Mouse (Mus musculus): ENCODE data around the gene Crat. TPM values are rescaled to one million over a fixed set of nuclear protein-coding genes. Genes with fewer than 3 reads are reported as not detected.
A peak's percentile ranks its signal among the peaks of the same experiment; 100 is the strongest.

Gene Crat
- polyA plus RNA-seq, 1 experiment from 2014 or later = 74.5 TPM

GRCm38 (mm10) chr2:30386913-30387312 lies 28.7 kb downstream of the Crat start:
- Histone ChIP-seq H3K4me3 (no peak overlapping the region), H3K36me3 (peaks cover 41% of the 10 kb centered on the region), H3K27me3 (replicated peaks) (no peaks in the 10 kb centered on the region), H3K4me1 (peaks cover 5% of the 10 kb centered on the region), H3K27ac (replicated peaks) (no peak overlapping the region), H3K9ac (no peak overlapping the region), H3K9me3 (no peaks in the 10 kb centered on the region), H3K4me2 (no peak overlapping the region)
- WGBS = 71% methylated on average over 9 of the region's 9 CpGs
- no peak for ATAC-seq (ENCODE audit: extremely low read depth, insufficient number of reproducible peaks, low FRiP score, low TSS enrichment)

GRCm38 (mm10) chr2:30385591-30385990 lies 30.0 kb downstream of the Crat start:
- H3K36me3 ChIP-seq = peaks cover 54% of the 10 kb centered on the region
- WGBS = 84% methylated on average over 4 of the region's 4 CpGs

GRCm38 (mm10) chr2:30384814-30385213 lies 30.8 kb downstream of the Crat start:
- Histone ChIP-seq H3K27me3 (replicated peaks) (no peaks in the 10 kb centered on the region), H3K36me3 (peaks cover 62% of the 10 kb centered on the region), H3K9ac (no peak overlapping the region), H3K27ac (replicated peaks) (no peak overlapping the region), H3K9me3 (no peaks in the 10 kb centered on the region), H3K4me1 (no peaks in the 10 kb centered on the region), H3K4me2 (no peak overlapping the region), H3K4me3 (no peak overlapping the region)
- ATAC-seq (ENCODE audit: extremely low read depth, insufficient number of reproducible peaks, low FRiP score, low TSS enrichment) = no peak
- WGBS = 77% methylated on average over 5 of the region's 5 CpGs

More at GRCm38 (mm10) chr2:30385591-30385990, 30.0 kb downstream of the Crat start:
- Histone ChIP-seq H3K9me3 (no peaks in the 10 kb centered on the region), H3K27me3 (replicated peaks) (no peaks in the 10 kb centered on the region), H3K4me2 (no peak overlapping the region), H3K27ac (replicated peaks) (no peak overlapping the region), H3K4me1 (no peaks in the 10 kb centered on the region; the same call in 1 of the 2 replicates), H3K4me3 (no peak overlapping the region), H3K9ac (no peak overlapping the region)
- no peak for ATAC-seq (ENCODE audit: extremely low read depth, insufficient number of reproducible peaks, low FRiP score, low TSS enrichment)

DNA sequence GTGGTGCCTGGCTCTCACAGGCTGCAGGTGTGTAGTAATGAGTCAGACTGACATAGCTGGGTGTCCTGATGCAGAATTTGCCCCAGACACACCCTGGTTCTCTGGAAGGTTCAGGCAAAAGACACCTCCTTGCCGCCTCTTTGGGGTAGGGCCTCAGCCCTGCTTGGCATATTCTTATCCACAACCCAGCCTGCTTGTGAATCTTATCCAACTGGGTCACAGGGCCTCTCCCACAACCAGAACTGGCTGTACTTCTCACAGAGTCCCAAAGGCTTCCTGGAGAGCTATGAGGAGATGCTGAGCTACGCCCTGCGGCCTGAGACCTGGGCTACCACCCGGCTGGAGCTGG lies 34.3 kb downstream of the Crat start:
- Histone ChIP-seq H3K9me3 (no peaks in the 10 kb centered on the region), H3K4me1 (no peaks in the 10 kb centered on the region), H3K4me3 (no peak overlapping the region), H3K27ac (replicated peaks) (no peak overlapping the region), H3K4me2 (no peak overlapping the region), H3K36me3 (peaks cover 97% of the 10 kb centered on the region), H3K9ac (no peak overlapping the region), H3K27me3 (replicated peaks) (no peaks in the 10 kb centered on the region)
- no peak for ATAC-seq (ENCODE audit: extremely low read depth, insufficient number of reproducible peaks, low FRiP score, low TSS enrichment)
- 87% methylated on average over 4 of the region's 4 CpGs for WGBS

DNA sequence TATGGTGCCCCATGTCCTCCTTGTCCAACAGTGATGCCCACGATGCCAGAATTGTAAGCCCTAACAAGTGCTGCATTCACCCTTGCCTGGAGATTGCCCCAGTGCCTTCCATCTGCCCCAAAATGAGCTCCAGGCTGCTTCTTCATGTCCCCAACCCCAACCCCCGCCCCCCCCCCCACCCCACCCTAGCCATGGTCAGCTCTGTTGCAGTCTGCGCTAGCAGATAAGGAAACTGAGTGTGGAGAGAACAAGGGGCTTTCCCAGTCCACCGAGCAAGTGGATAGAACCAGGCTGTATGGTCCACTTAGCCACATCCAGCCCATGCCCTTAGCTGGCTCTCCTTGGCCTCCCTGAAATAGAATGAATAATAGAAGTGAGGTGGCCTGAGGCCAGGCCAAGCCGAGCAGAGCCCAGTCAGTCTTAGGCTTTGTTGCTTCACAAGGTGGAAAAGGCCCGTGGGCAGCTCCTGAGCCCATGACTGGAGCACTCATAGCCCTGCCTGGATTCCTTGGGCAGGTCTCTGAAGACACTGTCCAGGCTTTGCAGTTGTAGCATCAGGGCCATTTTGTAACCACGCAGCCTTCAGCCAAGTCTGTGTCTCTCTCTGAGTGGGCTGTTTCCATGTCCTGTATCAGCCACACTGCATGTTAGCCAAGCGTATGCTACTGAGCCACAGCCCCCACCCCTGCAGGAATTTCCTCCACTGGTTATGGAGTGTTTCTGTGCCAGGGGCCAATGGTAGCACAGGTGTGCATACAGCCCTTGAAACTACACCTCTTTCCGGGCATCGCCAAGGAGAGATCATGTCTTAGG lies 34.8 kb downstream of the Crat start:
- peaks cover 100% of the 10 kb centered on the region for H3K36me3 ChIP-seq
- ATAC-seq (ENCODE audit: extremely low read depth, insufficient number of reproducible peaks, low FRiP score, low TSS enrichment) = no peak

GRCm38 (mm10) chr2:30379307-30379706 lies 36.3 kb downstream of the Crat start:
- H3K4me3 ChIP-seq = no peak overlapping the region
- H3K36me3 ChIP-seq = peaks cover 100% of the 10 kb centered on the region
- H3K27me3 ChIP-seq (replicated peaks) = no peaks in the 10 kb centered on the region
- no peak for ATAC-seq (ENCODE audit: extremely low read depth, insufficient number of reproducible peaks, low FRiP score, low TSS enrichment)
- H3K9me3 ChIP-seq = no peaks in the 10 kb centered on the region
- no peak overlapping the region for H3K4me2 ChIP-seq
- H3K27ac ChIP-seq (replicated peaks) = no peak overlapping the region
- H3K4me1 ChIP-seq = no peaks in the 10 kb centered on the region
- no peak overlapping the region for H3K9ac ChIP-seq
- 73% methylated on average over 7 of the region's 7 CpGs for WGBS

More for the DNA sequence above, 34.8 kb downstream of the Crat start:
- Histone ChIP-seq H3K9me3 (no peaks in the 10 kb centered on the region), H3K4me2 (no peak overlapping the region), H3K4me3 (no peak overlapping the region), H3K4me1 (no peaks in the 10 kb centered on the region), H3K9ac (no peak overlapping the region), H3K27ac (replicated peaks) (no peak overlapping the region), H3K27me3 (replicated peaks) (no peaks in the 10 kb centered on the region)
- 78% methylated on average over 10 of the region's 10 CpGs for WGBS

- H3K36me3 ChIP-seq = peaks cover 100% of the 10 kb centered on the region
- no peak overlapping the region for H3K4me3 ChIP-seq
- H3K4me1 ChIP-seq = no peaks in the 10 kb centered on the region
- no peaks in the 10 kb centered on the region for H3K27me3 ChIP-seq (replicated peaks)
- 71% methylated on average over 5 of the region's 5 CpGs for WGBS
- no peak overlapping the region for H3K4me2 ChIP-seq
- no peak for ATAC-seq (ENCODE audit: extremely low read depth, insufficient number of reproducible peaks, low FRiP score, low TSS enrichment)
- H3K9me3 ChIP-seq = no peaks in the 10 kb centered on the region
- no peak overlapping the region for H3K9ac ChIP-seq
- H3K27ac ChIP-seq (replicated peaks) = no peak overlapping the region
These were observed 37.9 kb downstream of the Crat start for GRCm38 (mm10) chr2:30377721-30378120.

GRCm38 (mm10) chr2:30375893-30376292 lies 39.7 kb downstream of the Crat start:
- 88% methylated on average over 10 of the region's 10 CpGs for WGBS
- H3K36me3 ChIP-seq = peaks cover 100% of the 10 kb centered on the region

GRCm38 (mm10) chr2:30372726-30373125 lies 42.9 kb downstream of the Crat start:
- WGBS = 94% methylated on average over 5 of the region's 5 CpGs
- Histone ChIP-seq H3K36me3 (peaks cover 100% of the 10 kb centered on the region), H3K4me1 (no peaks in the 10 kb centered on the region), H3K4me2 (no peak overlapping the region), H3K4me3 (no peak overlapping the region), H3K27me3 (replicated peaks) (no peaks in the 10 kb centered on the region), H3K9me3 (no peaks in the 10 kb centered on the region), H3K27ac (replicated peaks) (no peak overlapping the region), H3K9ac (no peak overlapping the region)
- no peak for ATAC-seq (ENCODE audit: extremely low read depth, insufficient number of reproducible peaks, low FRiP score, low TSS enrichment)

More at GRCm38 (mm10) chr2:30375893-30376292, 39.7 kb downstream of the Crat start:
- H3K4me2 ChIP-seq = no peak overlapping the region
- ATAC-seq (ENCODE audit: extremely low read depth, insufficient number of reproducible peaks, low FRiP score, low TSS enrichment) = no peak
- H3K27ac ChIP-seq (replicated peaks) = no peak overlapping the region
- no peaks in the 10 kb centered on the region for H3K4me1 ChIP-seq
- H3K4me3 ChIP-seq = no peak overlapping the region
- no peaks in the 10 kb centered on the region for H3K9me3 ChIP-seq
- H3K27me3 ChIP-seq (replicated peaks) = no peaks in the 10 kb centered on the region
- no peak overlapping the region for H3K9ac ChIP-seq

DNA sequence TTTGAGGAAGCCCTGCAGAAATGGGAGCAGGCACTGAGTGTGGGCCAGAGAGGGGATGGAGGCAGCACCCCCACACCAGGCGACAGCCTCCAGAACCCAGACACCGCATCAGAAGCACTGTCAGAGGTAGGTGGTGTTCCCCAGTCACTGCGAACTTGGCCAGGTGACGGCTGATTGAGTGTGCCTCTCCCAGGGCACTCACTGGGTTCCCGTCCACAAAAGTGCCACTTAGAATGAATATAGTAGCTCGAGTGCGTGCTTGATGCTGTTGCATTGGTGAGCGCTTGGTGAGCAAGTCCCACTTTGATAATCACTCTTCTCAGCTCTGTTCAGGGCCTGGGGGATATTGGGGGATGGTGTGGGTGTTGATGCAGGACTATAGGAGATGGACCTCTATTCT lies 44.1 kb downstream of the Crat start:
- no peak overlapping the region for H3K27ac ChIP-seq (replicated peaks)
- H3K4me1 ChIP-seq = peaks cover 2% of the 10 kb centered on the region
- H3K27me3 ChIP-seq (replicated peaks) = no peaks in the 10 kb centered on the region
- ATAC-seq (ENCODE audit: extremely low read depth, insufficient number of reproducible peaks, low FRiP score, low TSS enrichment) = no peak
- no peak overlapping the region for H3K4me3 ChIP-seq
- H3K36me3 ChIP-seq = peaks cover 100% of the 10 kb centered on the region
- H3K9ac ChIP-seq = no peak overlapping the region
- 92% methylated on average over 8 of the region's 8 CpGs for WGBS
- H3K9me3 ChIP-seq = no peaks in the 10 kb centered on the region
- no peak overlapping the region for H3K4me2 ChIP-seq

DNA sequence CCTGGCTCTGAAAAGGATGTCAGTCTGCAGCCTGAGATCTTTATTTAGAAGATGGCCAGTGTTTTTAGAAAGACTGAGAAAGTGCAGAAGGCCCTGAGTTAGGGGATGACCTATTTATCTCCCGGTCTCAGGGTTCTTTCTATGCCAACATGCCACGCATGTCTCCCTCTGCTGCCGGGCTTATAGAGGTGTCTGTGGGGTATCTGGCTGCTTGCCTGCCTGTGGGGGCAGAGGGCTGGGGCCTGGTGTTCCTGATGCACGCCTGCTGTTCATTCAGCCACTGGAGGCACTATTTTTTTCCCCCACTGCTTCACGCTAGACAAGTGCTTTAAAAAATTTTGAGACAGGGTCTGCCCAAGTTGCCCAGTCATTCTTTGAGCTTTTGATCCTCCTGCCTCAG lies 49.4 kb downstream of the Crat start:
- Histone ChIP-seq H3K36me3 (peaks cover 48% of the 10 kb centered on the region), H3K4me1 (peaks cover 25% of the 10 kb centered on the region), H3K4me2 (peak overlapping the region; percentile 85), H3K27ac (replicated peaks) (peak overlapping the region; percentile 90; the same call in 1 of the 2 replicates), H3K9ac (peak overlapping the region; percentile 85; the same call in 1 of the 2 replicates), H3K27me3 (replicated peaks) (no peaks in the 10 kb centered on the region), H3K4me3 (peak overlapping the region; percentile 85; the same call in 1 of the 2 replicates), H3K9me3 (no peaks in the 10 kb centered on the region)
- no peak for ATAC-seq (ENCODE audit: extremely low read depth, insufficient number of reproducible peaks, low FRiP score, low TSS enrichment)
- 42% methylated on average over 5 of the region's 5 CpGs for WGBS
